In the genomic region with DNA sequence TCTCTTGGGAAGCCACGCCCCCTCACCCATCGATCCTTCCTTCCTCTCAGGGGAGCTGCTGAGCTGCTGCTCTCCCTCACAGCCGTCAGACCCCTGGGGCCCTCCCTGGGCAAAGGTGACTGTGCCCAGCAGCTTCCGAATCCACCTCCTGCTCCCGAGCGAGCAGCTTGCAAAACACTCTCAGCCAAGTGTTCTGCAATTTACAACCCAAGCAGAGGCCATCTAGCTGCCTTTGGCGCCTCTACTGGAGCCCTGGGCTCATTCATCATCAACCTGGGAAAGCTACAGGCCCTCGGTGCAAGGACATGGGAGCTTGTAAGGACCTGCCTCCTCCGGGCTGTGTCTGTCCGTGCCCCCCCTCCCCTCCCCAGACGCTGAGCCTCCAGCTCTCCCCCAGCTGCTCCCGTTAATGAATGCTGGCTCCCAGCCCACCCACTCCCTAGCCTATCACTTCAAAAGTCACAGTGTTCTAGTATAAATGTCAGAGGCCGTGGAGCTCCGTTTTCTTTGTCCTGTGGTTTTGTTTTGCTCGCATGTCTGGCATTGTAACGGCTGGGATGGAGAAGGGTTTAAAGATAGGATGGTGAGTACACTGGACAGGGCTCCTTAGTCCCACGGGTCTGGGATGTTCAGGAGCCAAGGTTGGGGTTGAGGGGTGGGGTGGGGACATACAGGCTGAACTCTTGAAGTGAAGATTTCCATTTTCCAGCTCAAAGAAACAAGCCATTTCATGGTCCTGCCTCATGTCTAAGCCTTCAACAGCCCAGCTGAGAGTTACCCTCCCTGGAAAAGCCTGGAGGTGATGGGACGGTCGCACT, we compare ENCODE assay signal across 8 mouse cellular contexts. TPM values are rescaled to one million over a fixed set of nuclear protein-coding genes. Genes with fewer than 3 reads are reported as not detected.
A peak's percentile ranks its signal among the peaks of the same experiment; 100 is the strongest.
DNase-seq lines count a peak whose midpoint lies in the region; ATAC-seq lines count a peak whose summit lies in the region.

No protein-coding gene starts in this region.

- H3K4me2 ChIP-seq in heart, embryonic 15.5 days = peak overlapping the region; percentile 64
- peak overlapping the region; percentile 51 for H3K4me2 ChIP-seq in kidney, embryonic 16.5 days (replicated peaks; ENCODE audit: low read depth, low read length)

- no peaks in the 10 kb centered on the region for H3K36me3 ChIP-seq in embryonic facial prominence, embryonic 10.5 days (replicated peaks)
- no peaks in the 10 kb centered on the region for H3K36me3 ChIP-seq in heart, embryonic 15.5 days
- H3K36me3 ChIP-seq in kidney, embryonic 16.5 days (ENCODE audit: insufficient read depth, low read length) = no peaks in the 10 kb centered on the region

- no peaks in the 10 kb centered on the region for H3K9me3 ChIP-seq in embryonic facial prominence, embryonic 10.5 days
- H3K9me3 ChIP-seq in heart, embryonic 15.5 days (replicated peaks) = no peaks in the 10 kb centered on the region
- no peaks in the 10 kb centered on the region for H3K9me3 ChIP-seq in kidney, embryonic 16.5 days (ENCODE audit: low read length)

- 16% methylated on average over 19 of the region's 19 CpGs for WGBS in embryonic facial prominence, embryonic 10.5 days
- WGBS in heart, embryonic 15.5 days = 10% methylated on average over 19 of the region's 19 CpGs
- 8% methylated on average over 19 of the region's 19 CpGs for WGBS in kidney, embryonic 16.5 days

- peak; percentile 81 for ATAC-seq in heart, embryonic 15.5 days (replicated peaks; ENCODE audit: insufficient number of reproducible peaks, insufficient read depth, low FRiP score, low read depth)
- peak; percentile 90 for ATAC-seq in kidney, embryonic 16.5 days (ENCODE audit: low FRiP score, low TSS enrichment)
- ATAC-seq in megakaryocyte-erythroid progenitor cell, adult 5-6 weeks (replicated peaks; ENCODE audit: low FRiP score, low TSS enrichment, poor library complexity, severe bottlenecking) = no peak

- H3K9ac ChIP-seq in heart, embryonic 15.5 days = peak overlapping the region; percentile 37
- peak overlapping the region; percentile 40 for H3K9ac ChIP-seq in kidney, embryonic 16.5 days (replicated peaks; ENCODE audit: low read length)

- peaks cover 31% of the 10 kb centered on the region for H3K4me1 ChIP-seq in embryonic facial prominence, embryonic 10.5 days
- H3K4me1 ChIP-seq in heart, embryonic 15.5 days (replicated peaks) = peaks cover 20% of the 10 kb centered on the region
- peaks cover 12% of the 10 kb centered on the region for H3K4me1 ChIP-seq in kidney, embryonic 16.5 days (ENCODE audit: insufficient read depth, low read length)

- DNase-seq in A20 (ENCODE audit: low read depth, low spot score) (peak; percentile 78), NIH3T3 (ENCODE audit: low read depth) (peak; percentile 68)
- peak; percentile 65 for DNase-seq in embryonic facial prominence, embryonic 10.5 days (ENCODE audit: low spot score)
- DNase-seq in lung, postnatal 25 days (ENCODE audit: low spot score) = peak; percentile 16
- peak; percentile 56 for DNase-seq in skeletal muscle tissue, adult 2 months (ENCODE audit: low read depth, low spot score)

- H3K27ac ChIP-seq in embryonic facial prominence, embryonic 10.5 days (replicated peaks) = peak overlapping the region; percentile 79
- H3K27ac ChIP-seq in heart, embryonic 15.5 days = peak overlapping the region; percentile 48
- H3K27ac ChIP-seq in kidney, embryonic 16.5 days (ENCODE audit: low read length) = 0 out of 2 replicates have a peak overlapping the region, but pooled peaks have one; percentile 21

- H3K27me3 ChIP-seq in embryonic facial prominence, embryonic 10.5 days (replicated peaks; ENCODE audit: low read depth, poor library complexity, severe bottlenecking) = no peaks in the 10 kb centered on the region; the same call in none of the 2 replicates
- no peaks in the 10 kb centered on the region for H3K27me3 ChIP-seq in heart, embryonic 15.5 days
- H3K27me3 ChIP-seq in kidney, embryonic 16.5 days (ENCODE audit: insufficient read depth, low read length) = no peaks in the 10 kb centered on the region

- peak overlapping the region; percentile 45 for H3K4me3 ChIP-seq in embryonic facial prominence, embryonic 10.5 days
- peak overlapping the region; percentile 33 for H3K4me3 ChIP-seq in heart, embryonic 15.5 days
- peak overlapping the region; percentile 23 for H3K4me3 ChIP-seq in kidney, embryonic 16.5 days (ENCODE audit: low read length)

RNA-seq across cellular contexts. Expression of a gene that starts 35.2 kb away (rescaled TPM):
- polyA plus RNA-seq in embryonic facial prominence, embryonic 10.5 days (2016; fragmentation: Nextera tagmentation; extraction: Ambion mirVana) = not detected in 2 replicates
- 0.25 and 0.37 TPM in 2 replicates for polyA plus RNA-seq in heart, embryonic 15.5 days (2015; fragmentation: Nextera tagmentation; extraction: Ambion mirVana)
- polyA plus RNA-seq in kidney, embryonic 16.5 days (2015; fragmentation: Nextera tagmentation; extraction: Ambion mirVana) = 0.05 TPM in 1 of 2 replicates, not detected in the other
- total RNA-seq in megakaryocyte-erythroid progenitor cell, adult 5-6 weeks (2014; fragmentation: Nextera tagmentation) = not detected in 2 replicates
- not detected in 2 replicates for total RNA-seq in megakaryocyte-erythroid progenitor cell, adult 5-6 weeks (2017)

Comparison
In these comparisons a context has a peak if more than half of its experiments do, and no peak if none do; other contexts are left out.
1. DNase-seq: peak in every context shown above with its lines; median percentile 78 in A20; 68 in NIH3T3; 65 in embryonic facial prominence, embryonic 10.5 days; 56 in skeletal muscle tissue, adult 2 months; 16 in lung, postnatal 25 days.
2. H3K27ac ChIP-seq: peak in every context shown above with its lines; median percentile 79 in embryonic facial prominence, embryonic 10.5 days; 48 in heart, embryonic 15.5 days; 21 in kidney, embryonic 16.5 days.